ENCODE assay signal across 8 mouse cellular contexts in genomic region chr11:6443727-6444076, GRCm38 (mm10). TPM values are rescaled to one million over a fixed set of nuclear protein-coding genes. Genes with fewer than 3 reads are reported as not detected.
DNase-seq lines count a peak whose midpoint lies in the region; ATAC-seq lines count a peak whose summit lies in the region.

No protein-coding gene starts in this region.

- DNase-seq in kidney, adult 18-20 months: no peak
- DNase-seq in c-Kit-negative CD71-positive TER-119-positive erythroid progenitor cells, embryonic 14.5 days (ENCODE audit: low read depth, low spot score): peak; percentile 33
- DNase-seq in hindbrain, embryonic 14.5 days (ENCODE audit: low spot score): no peak
- no peak for DNase-seq in thymus, postnatal 4 days
- DNase-seq in layer of hippocampus, adult 9-11 months: no peak
- no peak for DNase-seq in testis, postnatal 10 days (ENCODE audit: low spot score)

- H3K4me1 ChIP-seq in kidney, embryonic 16.5 days (ENCODE audit: insufficient read depth, low read length): peaks cover 17% of the 10 kb centered on the region
- peaks cover 17% of the 10 kb centered on the region for H3K4me1 ChIP-seq in hindbrain, embryonic 14.5 days (replicated peaks; ENCODE audit: control insufficient read depth, insufficient read depth, low read length)
- H3K4me1 ChIP-seq in midbrain, embryonic 15.5 days: peaks cover 16% of the 10 kb centered on the region

- H3K36me3 ChIP-seq in kidney, embryonic 16.5 days (ENCODE audit: insufficient read depth, low read length): peaks cover 9% of the 10 kb centered on the region
- 0 out of 2 replicates have a peak, but pooled peaks cover 4% of the 10 kb centered on the region for H3K36me3 ChIP-seq in hindbrain, embryonic 14.5 days (replicated peaks; ENCODE audit: control insufficient read depth, insufficient read depth)
- H3K36me3 ChIP-seq in midbrain, embryonic 15.5 days (replicated peaks): no peaks in the 10 kb centered on the region

- ATAC-seq in kidney, embryonic 16.5 days (ENCODE audit: low FRiP score, low TSS enrichment): no peak
- ATAC-seq in hindbrain, embryonic 14.5 days (ENCODE audit: low FRiP score): no peak
- no peak for ATAC-seq in midbrain, embryonic 15.5 days (replicated peaks)

- peak overlapping the region; percentile 62 for H3K4me3 ChIP-seq in kidney, embryonic 16.5 days (ENCODE audit: low read length)
- peak overlapping the region; percentile 78 for H3K4me3 ChIP-seq in hindbrain, embryonic 14.5 days (replicated peaks; ENCODE audit: low read length)
- peak overlapping the region; percentile 89 for H3K4me3 ChIP-seq in midbrain, embryonic 15.5 days

- no peaks in the 10 kb centered on the region for H3K9me3 ChIP-seq in kidney, embryonic 16.5 days (ENCODE audit: low read length)
- H3K9me3 ChIP-seq in hindbrain, embryonic 14.5 days (ENCODE audit: control insufficient read depth, low read length): no peaks in the 10 kb centered on the region
- no peaks in the 10 kb centered on the region for H3K9me3 ChIP-seq in midbrain, embryonic 15.5 days

- no peaks in the 10 kb centered on the region for H3K27me3 ChIP-seq in kidney, embryonic 16.5 days (ENCODE audit: insufficient read depth, low read length)
- no peaks in the 10 kb centered on the region for H3K27me3 ChIP-seq in hindbrain, embryonic 14.5 days (ENCODE audit: control insufficient read depth, insufficient read depth, low read length)
- no peaks in the 10 kb centered on the region for H3K27me3 ChIP-seq in midbrain, embryonic 15.5 days (replicated peaks)

- WGBS in kidney, embryonic 16.5 days: 1% methylated on average over 10 of the region's 10 CpGs
- 1% methylated on average over 10 of the region's 10 CpGs for WGBS in hindbrain, embryonic 14.5 days
- under 1% methylated on average over 10 of the region's 10 CpGs for WGBS in midbrain, embryonic 15.5 days

- H3K9ac ChIP-seq in kidney, embryonic 16.5 days (replicated peaks; ENCODE audit: low read length): peak overlapping the region; percentile 88
- H3K9ac ChIP-seq in hindbrain, embryonic 14.5 days: peak overlapping the region; percentile 82
- peak overlapping the region; percentile 84 for H3K9ac ChIP-seq in midbrain, embryonic 15.5 days

- H3K4me2 ChIP-seq in kidney, embryonic 16.5 days (replicated peaks; ENCODE audit: low read depth, low read length): peak overlapping the region; percentile 74
- H3K4me2 ChIP-seq in hindbrain, embryonic 14.5 days (replicated peaks): peak overlapping the region; percentile 74
- peak overlapping the region; percentile 64 for H3K4me2 ChIP-seq in midbrain, embryonic 15.5 days

- peak overlapping the region; percentile 93 for H3K27ac ChIP-seq in kidney, embryonic 16.5 days (ENCODE audit: low read length)
- peak overlapping the region; percentile 94 for H3K27ac ChIP-seq in hindbrain, embryonic 14.5 days
- H3K27ac ChIP-seq in midbrain, embryonic 15.5 days: peak overlapping the region; percentile 96

RNA-seq across cellular contexts. Expression of gene H2afv, which starts 0.5 kb away (rescaled TPM):
- polyA plus RNA-seq in kidney, embryonic 16.5 days (2015; fragmentation: Nextera tagmentation; extraction: Ambion mirVana): 560 and 596 TPM in 2 replicates
- polyA plus RNA-seq in hindbrain, embryonic 14.5 days (2014; fragmentation: Nextera tagmentation; extraction: Ambion mirVana): 239 and 249 TPM in 2 replicates
- polyA plus RNA-seq in midbrain, embryonic 15.5 days (2015; fragmentation: Nextera tagmentation; extraction: Ambion mirVana): 250 and 290 TPM in 2 replicates

RNA-seq across cellular contexts. Expression of gene Ppia, which starts 28.5 kb away (rescaled TPM):
- polyA plus RNA-seq in kidney, embryonic 16.5 days (2015; fragmentation: Nextera tagmentation; extraction: Ambion mirVana): 4,884 and 4,942 TPM in 2 replicates
- 4,304 and 4,427 TPM in 2 replicates for polyA plus RNA-seq in hindbrain, embryonic 14.5 days (2014; fragmentation: Nextera tagmentation; extraction: Ambion mirVana)
- 3,416 and 3,418 TPM in 2 replicates for polyA plus RNA-seq in midbrain, embryonic 15.5 days (2015; fragmentation: Nextera tagmentation; extraction: Ambion mirVana)

RNA-seq across cellular contexts. Expression of gene Purb, which starts 32.0 kb away (rescaled TPM):
- 24.8 and 30.1 TPM in 2 replicates for polyA plus RNA-seq in kidney, embryonic 16.5 days (2015; fragmentation: Nextera tagmentation; extraction: Ambion mirVana)
- 9.8 and 9.9 TPM in 2 replicates for polyA plus RNA-seq in hindbrain, embryonic 14.5 days (2014; fragmentation: Nextera tagmentation; extraction: Ambion mirVana)
- 11.3 and 11.4 TPM in 2 replicates for polyA plus RNA-seq in midbrain, embryonic 15.5 days (2015; fragmentation: Nextera tagmentation; extraction: Ambion mirVana)

RNA-seq across cellular contexts. Expression of gene Zmiz2, which starts 54.8 kb away (rescaled TPM):
- polyA plus RNA-seq in kidney, embryonic 16.5 days (2015; fragmentation: Nextera tagmentation; extraction: Ambion mirVana): 11.7 and 12.5 TPM in 2 replicates
- 31.7 and 33.5 TPM in 2 replicates for polyA plus RNA-seq in hindbrain, embryonic 14.5 days (2014; fragmentation: Nextera tagmentation; extraction: Ambion mirVana)
- 39.0 and 41.0 TPM in 2 replicates for polyA plus RNA-seq in midbrain, embryonic 15.5 days (2015; fragmentation: Nextera tagmentation; extraction: Ambion mirVana)
